Mouse (Mus musculus) hindbrain, embryonic 11.5 days (tissue): ENCODE measurements around the gene Sema6d. TPM values are rescaled to one million over a fixed set of nuclear protein-coding genes. Genes with fewer than 3 reads are reported as not detected.

ENCODE experiments used
- ATAC-seq: fragments of 200-750 bp; cut with Nextera tagmentation; 2 replicates; pipeline ENCODE4 v1.8.0; 2017; ENCODE audit warnings: mild to moderate bottlenecking, moderate TSS enrichment, moderate library complexity; ENCODE audit not compliant: low FRiP score
- DNase-seq: peaks from one replicate; pipeline ENCODE4 v3.0.0-alpha.2; 2015; ENCODE audit warnings: low spot score
- H3K27ac ChIP-seq: fragments of 300-500 bp; sonication (generic); 2 replicates; pipeline ENCODE4 v1.5.1; 2014; ENCODE audit warnings: mild to moderate bottlenecking, low read depth, low read length
- H3K27me3 ChIP-seq: fragments of 300-500 bp; sonication (generic); 2 replicates; pipeline ENCODE4 v1.6.1; 2014; ENCODE audit warnings: mild to moderate bottlenecking, low read length, moderate library complexity, mixed read lengths; ENCODE audit not compliant: control insufficient read depth, insufficient read depth
- H3K36me3 ChIP-seq: fragments of 300-500 bp; sonication (generic); 2 replicates; pipeline ENCODE4 v1.6.1; 2014; ENCODE audit warnings: mild to moderate bottlenecking, low read length, moderate library complexity, mixed read lengths; ENCODE audit not compliant: control insufficient read depth, insufficient read depth
- H3K4me1 ChIP-seq: fragments of 300-500 bp; sonication (generic); replicated peaks from 2 replicates; pipeline ENCODE4 v1.6.1; 2014; ENCODE audit warnings: low read length, mixed read lengths; ENCODE audit not compliant: control insufficient read depth, insufficient read depth
- H3K4me2 ChIP-seq: fragments of 300-500 bp; sonication (generic); replicated peaks from 2 replicates; pipeline ENCODE4 v1.6.1; 2014; ENCODE audit warnings: mild to moderate bottlenecking, low read depth, low read length
- H3K4me3 ChIP-seq: fragments of 300-500 bp; sonication (generic); 2 replicates; pipeline ENCODE4 v1.5.1; 2014; ENCODE audit warnings: low read depth, low read length
- H3K9ac ChIP-seq: fragments of 300-500 bp; sonication (generic); 2 replicates; pipeline ENCODE4 v1.6.1; 2014; ENCODE audit warnings: low read depth, low read length
- H3K9me3 ChIP-seq: fragments of 300-500 bp; sonication (generic); 2 replicates; pipeline ENCODE4 v1.6.1; 2016; ENCODE audit warnings: low read length; ENCODE audit not compliant: control insufficient read depth
- WGBS: fragments of 180-500 bp; shearing (Covaris S2); extraction: QIAGEN DNeasy Blood & Tissue Kit; methylation state at CpG from one replicate; pipeline ENCODE4 v1.1.7; 2014; 5-methylcytosine and 5-hydroxymethylcytosine counted together
- polyA plus RNA-seq: library from polyadenylated mRNA; unstranded; fragments of >200 nt; fragmentation: Nextera tagmentation; extraction: Ambion mirVana; gene quantifications from 2 replicates; pipeline ENCODE4 v1.2.1, GENCODE M21; 2014

Gene Sema6d
- polyA plus RNA-seq, 1 experiment from 2014 or later, result 26.2 TPM

GRCm38 (mm10) chr2:124236831-124237230 is 147.1 kb downstream of the Sema6d start:
- Histone ChIP-seq H3K27ac (no peak overlapping the region), H3K9ac (no peak overlapping the region), H3K9me3 (no peaks in the 10 kb centered on the region), H3K36me3 (no peaks in the 10 kb centered on the region), H3K4me3 (no peak overlapping the region), H3K4me1 (no peaks in the 10 kb centered on the region), H3K4me2 (no peak overlapping the region), H3K27me3 (no peaks in the 10 kb centered on the region)
- ATAC-seq (no peak), DNase-seq (no peak)
- WGBS, result 92% methylated on average over 1 of the region's 1 CpGs

- WGBS, result 83% methylated on average over 1 of the region's 1 CpGs
- Histone ChIP-seq H3K4me3 (no peak overlapping the region), H3K4me1 (no peaks in the 10 kb centered on the region), H3K36me3 (no peaks in the 10 kb centered on the region), H3K9ac (no peak overlapping the region), H3K27me3 (no peaks in the 10 kb centered on the region), H3K4me2 (no peak overlapping the region), H3K9me3 (no peaks in the 10 kb centered on the region), H3K27ac (no peak overlapping the region)
- no peak for DNase-seq
- no peak for ATAC-seq
Measured at GRCm38 (mm10) chr2:124243608-124244007, 153.8 kb downstream of the Sema6d start.

- no peak overlapping the region for H3K9ac ChIP-seq
- H3K9me3 ChIP-seq, result no peaks in the 10 kb centered on the region
- no peaks in the 10 kb centered on the region for H3K4me1 ChIP-seq
- H3K4me2 ChIP-seq, result no peak overlapping the region
- H3K4me3 ChIP-seq, result no peak overlapping the region
- WGBS, result 53% methylated on average over 4 of the region's 4 CpGs
- DNase-seq (no peak), ATAC-seq (no peak)
- no peaks in the 10 kb centered on the region for H3K36me3 ChIP-seq
- no peaks in the 10 kb centered on the region for H3K27me3 ChIP-seq
- H3K27ac ChIP-seq, result no peak overlapping the region
Measured at GRCm38 (mm10) chr2:124244543-124245245, 154.9 kb downstream of the Sema6d start.

GRCm38 (mm10) chr2:124258108-124258507 is 168.3 kb downstream of the Sema6d start:
- 53% methylated on average over 1 of the region's 1 CpGs for WGBS
- Histone ChIP-seq H3K27ac (no peak overlapping the region), H3K36me3 (no peaks in the 10 kb centered on the region), H3K4me2 (no peak overlapping the region), H3K4me3 (no peak overlapping the region), H3K9me3 (no peaks in the 10 kb centered on the region), H3K4me1 (no peaks in the 10 kb centered on the region), H3K27me3 (no peaks in the 10 kb centered on the region), H3K9ac (no peak overlapping the region)
- peak; percentile 13 for DNase-seq
- no peak for ATAC-seq

GRCm38 (mm10) chr2:124264309-124264708 is 174.5 kb downstream of the Sema6d start:
- Histone ChIP-seq H3K36me3 (no peaks in the 10 kb centered on the region), H3K4me2 (no peak overlapping the region), H3K9ac (no peak overlapping the region), H3K4me1 (no peaks in the 10 kb centered on the region), H3K9me3 (no peaks in the 10 kb centered on the region), H3K27ac (no peak overlapping the region), H3K27me3 (no peaks in the 10 kb centered on the region), H3K4me3 (no peak overlapping the region)
- DNase-seq, result no peak
- no peak for ATAC-seq
- 82% methylated on average over 3 of the region's 3 CpGs for WGBS

GRCm38 (mm10) chr2:124271156-124271555 is 181.4 kb downstream of the Sema6d start:
- H3K27me3 ChIP-seq, result no peaks in the 10 kb centered on the region
- no peaks in the 10 kb centered on the region for H3K4me1 ChIP-seq
- DNase-seq (no peak), ATAC-seq (no peak)
- WGBS, result 68% methylated on average over 6 of the region's 6 CpGs
- H3K4me3 ChIP-seq, result no peak overlapping the region
- H3K4me2 ChIP-seq, result no peak overlapping the region
- no peaks in the 10 kb centered on the region for H3K36me3 ChIP-seq
- no peaks in the 10 kb centered on the region for H3K9me3 ChIP-seq
- H3K9ac ChIP-seq, result no peak overlapping the region
- H3K27ac ChIP-seq, result no peak overlapping the region

GRCm38 (mm10) chr2:124277492-124277891 is 187.7 kb downstream of the Sema6d start:
- H3K36me3 ChIP-seq, result no peaks in the 10 kb centered on the region
- WGBS, result 51% methylated on average over 1 of the region's 1 CpGs
- no peaks in the 10 kb centered on the region for H3K27me3 ChIP-seq
- H3K9ac ChIP-seq, result no peak overlapping the region
- H3K4me3 ChIP-seq, result no peak overlapping the region
- H3K27ac ChIP-seq, result no peak overlapping the region
- no peak for DNase-seq
- ATAC-seq, result peak; percentile 61; the same call in 1 of the 2 replicates
- H3K9me3 ChIP-seq, result no peaks in the 10 kb centered on the region
- no peaks in the 10 kb centered on the region for H3K4me1 ChIP-seq
- H3K4me2 ChIP-seq, result no peak overlapping the region

GRCm38 (mm10) chr2:124285109-124285508 is 195.3 kb downstream of the Sema6d start:
- no peak overlapping the region for H3K9ac ChIP-seq
- no peak overlapping the region for H3K4me3 ChIP-seq
- H3K4me2 ChIP-seq, result no peak overlapping the region
- H3K36me3 ChIP-seq, result no peaks in the 10 kb centered on the region
- H3K9me3 ChIP-seq, result no peaks in the 10 kb centered on the region
- DNase-seq (no peak), ATAC-seq (no peak)
- H3K27ac ChIP-seq, result no peak overlapping the region
- H3K27me3 ChIP-seq, result no peaks in the 10 kb centered on the region
- 92% methylated on average over 2 of the region's 2 CpGs for WGBS
- no peaks in the 10 kb centered on the region for H3K4me1 ChIP-seq

GRCm38 (mm10) chr2:124289356-124289755 is 199.6 kb downstream of the Sema6d start:
- Histone ChIP-seq H3K27me3 (no peaks in the 10 kb centered on the region), H3K4me3 (no peak overlapping the region), H3K27ac (no peak overlapping the region), H3K9ac (no peak overlapping the region), H3K9me3 (no peaks in the 10 kb centered on the region), H3K4me1 (no peaks in the 10 kb centered on the region), H3K36me3 (no peaks in the 10 kb centered on the region), H3K4me2 (no peak overlapping the region)
- 92% methylated on average over 2 of the region's 2 CpGs for WGBS
- DNase-seq (no peak), ATAC-seq (no peak)
